Mouse (Mus musculus) stomach, embryonic 14.5 days (tissue): ENCODE measurements around the gene Nup85. TPM values are rescaled to one million over a fixed set of nuclear protein-coding genes. Genes with fewer than 3 reads are reported as not detected.

ENCODE experiments used
- ATAC-seq: fragments of 200-750 bp; cut with Nextera tagmentation; 2 replicates; pipeline ENCODE4 v1.8.0; 2017; ENCODE audit warnings: low read depth, moderate TSS enrichment; ENCODE audit not compliant: insufficient number of reproducible peaks, insufficient read depth, low FRiP score
- H3K27ac ChIP-seq: fragments of 300-500 bp; sonication (generic); 2 replicates; pipeline ENCODE4 v1.5.1; 2014; ENCODE audit warnings: mild to moderate bottlenecking, low read length, moderate library complexity, mixed read lengths
- H3K27me3 ChIP-seq: fragments of 300-500 bp; sonication (generic); 2 replicates; pipeline ENCODE4 v1.6.1; 2014; ENCODE audit warnings: low read length, control low read depth, mixed read lengths; ENCODE audit not compliant: control insufficient read depth, insufficient read depth
- H3K36me3 ChIP-seq: fragments of 300-500 bp; sonication (generic); 2 replicates; pipeline ENCODE4 v1.6.1; 2014; ENCODE audit warnings: mild to moderate bottlenecking, control low read depth, low read length, moderate library complexity, mixed read lengths; ENCODE audit not compliant: control insufficient read depth, insufficient read depth
- H3K4me1 ChIP-seq: fragments of 300-500 bp; sonication (generic); 2 replicates; pipeline ENCODE4 v1.6.1; 2014; ENCODE audit warnings: low read length, control low read depth, mixed read lengths; ENCODE audit not compliant: control insufficient read depth, insufficient read depth
- H3K4me2 ChIP-seq: fragments of 300-500 bp; sonication (generic); replicated peaks from 2 replicates; pipeline ENCODE4 v1.6.1; 2014; ENCODE audit warnings: low read depth, low read length, control low read depth
- H3K4me3 ChIP-seq: fragments of 300-500 bp; sonication (generic); 2 replicates; pipeline ENCODE4 v1.5.1; 2014; ENCODE audit warnings: low read depth, low read length, control low read depth
- H3K9ac ChIP-seq: fragments of 300-500 bp; sonication (generic); replicated peaks from 2 replicates; pipeline ENCODE4 v1.6.1; 2014; ENCODE audit warnings: low read depth, mild to moderate bottlenecking, control low read depth, low read length, moderate library complexity, mixed read lengths
- H3K9me3 ChIP-seq: fragments of 300-500 bp; sonication (generic); 2 replicates; pipeline ENCODE4 v1.6.1; 2016; ENCODE audit warnings: low read depth, low read length, control low read depth; ENCODE audit not compliant: control insufficient read depth
- WGBS: fragments of 180-500 bp; shearing (Covaris S2); extraction: QIAGEN DNeasy Blood & Tissue Kit; methylation state at CpG from one replicate; pipeline ENCODE4 v1.1.7; 2014; 5-methylcytosine and 5-hydroxymethylcytosine counted together
- polyA plus RNA-seq: library from polyadenylated mRNA; unstranded; fragments of >200 nt; fragmentation: Nextera tagmentation; extraction: Ambion mirVana; gene quantifications from 2 replicates; pipeline ENCODE4 v1.2.1, GENCODE M21; 2014

The Nup85 gene
- 162 and 164 TPM in 2 replicates for polyA plus RNA-seq

GRCm38 (mm10) chr11:115564064-115564809, at the start of gene Nup85:
Gene Nup85 (plus strand): TSS chr11:115564434.
- Histone ChIP-seq H3K27ac (peak within 1 kb of the TSS; percentile 82; the same call in 1 of the 2 replicates), H3K4me1 (peaks cover 7% of the 10 kb centered on the region; the same call in 1 of the 2 replicates), H3K9me3 (no peaks in the 10 kb centered on the region), H3K36me3 (peaks cover 30% of the 10 kb centered on the region), H3K4me3 (peak within 1 kb of the TSS; percentile 97), H3K4me2 (peak within 1 kb of the TSS; percentile 61), H3K27me3 (no peaks in the 10 kb centered on the region), H3K9ac (peak within 1 kb of the TSS; percentile 76)
- peak; percentile 93 for ATAC-seq
- WGBS: under 1% methylated on average over 42 of the region's 42 CpGs

GRCm38 (mm10) chr11:115515021-115515420, 49.2 kb upstream of the Nup85 start:
- Histone ChIP-seq H3K9me3 (no peaks in the 10 kb centered on the region), H3K27ac (no peak overlapping the region), H3K4me3 (no peak overlapping the region), H3K27me3 (no peaks in the 10 kb centered on the region), H3K4me1 (peaks cover 30% of the 10 kb centered on the region), H3K4me2 (0 out of 2 replicates have a peak overlapping the region, but pooled peaks have one; percentile 58), H3K9ac (no peak overlapping the region), H3K36me3 (no peaks in the 10 kb centered on the region)
- 66% methylated on average over 6 of the region's 6 CpGs for WGBS
- no peak for ATAC-seq

GRCm38 (mm10) chr11:115516942-115517341, 47.3 kb upstream of the Nup85 start:
- Histone ChIP-seq H3K36me3 (no peaks in the 10 kb centered on the region), H3K27me3 (no peaks in the 10 kb centered on the region), H3K4me2 (no peak overlapping the region), H3K4me1 (peaks cover 12% of the 10 kb centered on the region; the same call in 1 of the 2 replicates), H3K4me3 (no peak overlapping the region), H3K27ac (no peak overlapping the region), H3K9ac (no peak overlapping the region), H3K9me3 (no peaks in the 10 kb centered on the region)
- WGBS: 79% methylated on average over 5 of the region's 5 CpGs
- no peak for ATAC-seq

GRCm38 (mm10) chr11:115518693-115519092, 45.5 kb upstream of the Nup85 start:
- no peak overlapping the region for H3K4me3 ChIP-seq
- no peak overlapping the region for H3K27ac ChIP-seq
- peaks cover 4% of the 10 kb centered on the region for H3K36me3 ChIP-seq
- no peak overlapping the region for H3K4me2 ChIP-seq
- H3K27me3 ChIP-seq: no peaks in the 10 kb centered on the region
- ATAC-seq: no peak
- 56% methylated on average over 9 of the region's 9 CpGs for WGBS
- 0 out of 2 replicates have a peak, but pooled peaks cover 3% of the 10 kb centered on the region for H3K4me1 ChIP-seq
- no peak overlapping the region for H3K9ac ChIP-seq
- no peaks in the 10 kb centered on the region for H3K9me3 ChIP-seq

- Histone ChIP-seq H3K4me3 (no peak overlapping the region), H3K4me2 (no peak overlapping the region), H3K27ac (no peak overlapping the region), H3K36me3 (peaks cover 12% of the 10 kb centered on the region), H3K4me1 (0 out of 2 replicates have a peak, but pooled peaks cover 3% of the 10 kb centered on the region), H3K27me3 (no peaks in the 10 kb centered on the region), H3K9ac (no peak overlapping the region), H3K9me3 (no peaks in the 10 kb centered on the region)
- WGBS: 85% methylated on average over 3 of the region's 3 CpGs
- no peak for ATAC-seq
Observed at GRCm38 (mm10) chr11:115519581-115519980, 44.7 kb upstream of the Nup85 start.

DNA sequence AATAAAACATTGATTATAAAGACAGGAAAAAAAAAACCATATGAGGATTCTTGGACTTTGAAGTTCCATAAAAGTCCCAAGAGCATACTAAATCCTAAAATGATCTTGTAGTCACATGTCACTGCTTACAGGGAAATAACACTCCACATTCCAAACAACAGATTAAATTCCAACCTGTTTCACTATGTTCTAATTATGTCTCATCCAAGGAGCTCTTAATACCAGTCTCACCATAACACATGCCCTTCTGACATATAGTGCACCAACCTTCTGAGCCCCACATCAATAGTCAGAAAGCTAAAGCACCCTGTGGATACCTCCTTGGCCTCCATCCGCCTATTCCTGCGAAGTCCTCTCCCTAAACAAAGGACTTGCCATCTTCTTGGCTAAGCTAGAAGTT, 44.0 kb upstream of the Nup85 start:
- Histone ChIP-seq H3K27ac (no peak overlapping the region), H3K4me2 (no peak overlapping the region), H3K27me3 (no peaks in the 10 kb centered on the region), H3K9me3 (no peaks in the 10 kb centered on the region), H3K36me3 (peaks cover 18% of the 10 kb centered on the region), H3K4me3 (no peak overlapping the region), H3K4me1 (no peaks in the 10 kb centered on the region), H3K9ac (no peak overlapping the region)
- WGBS: 78% methylated on average over 2 of the region's 2 CpGs
- no peak for ATAC-seq

DNA sequence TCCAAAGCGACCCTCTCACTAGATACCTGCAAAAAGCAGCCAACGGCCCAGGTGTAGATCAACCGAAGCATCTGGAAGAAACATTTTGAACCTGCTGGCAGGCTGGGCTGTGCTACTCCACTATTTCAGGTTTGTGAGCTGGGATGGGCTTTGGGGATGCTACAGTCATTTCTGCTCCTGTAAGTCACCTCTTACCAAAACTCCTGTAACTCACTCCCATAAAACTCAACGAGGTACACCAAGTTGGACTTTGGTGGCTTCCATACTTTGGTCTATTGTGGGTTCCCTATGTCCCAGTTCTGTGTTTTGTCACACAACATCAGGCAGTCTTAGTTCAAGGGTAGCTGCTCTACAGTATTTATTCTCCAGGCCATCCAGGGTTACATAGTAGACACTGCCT, 43.2 kb upstream of the Nup85 start:
- H3K36me3 ChIP-seq: peaks cover 21% of the 10 kb centered on the region
- no peaks in the 10 kb centered on the region for H3K4me1 ChIP-seq
- WGBS: 80% methylated on average over 4 of the region's 4 CpGs
- H3K27ac ChIP-seq: no peak overlapping the region
- H3K4me2 ChIP-seq: no peak overlapping the region
- no peak overlapping the region for H3K4me3 ChIP-seq
- no peak for ATAC-seq
- H3K9me3 ChIP-seq: no peaks in the 10 kb centered on the region
- H3K27me3 ChIP-seq: no peaks in the 10 kb centered on the region
- no peak overlapping the region for H3K9ac ChIP-seq

DNA sequence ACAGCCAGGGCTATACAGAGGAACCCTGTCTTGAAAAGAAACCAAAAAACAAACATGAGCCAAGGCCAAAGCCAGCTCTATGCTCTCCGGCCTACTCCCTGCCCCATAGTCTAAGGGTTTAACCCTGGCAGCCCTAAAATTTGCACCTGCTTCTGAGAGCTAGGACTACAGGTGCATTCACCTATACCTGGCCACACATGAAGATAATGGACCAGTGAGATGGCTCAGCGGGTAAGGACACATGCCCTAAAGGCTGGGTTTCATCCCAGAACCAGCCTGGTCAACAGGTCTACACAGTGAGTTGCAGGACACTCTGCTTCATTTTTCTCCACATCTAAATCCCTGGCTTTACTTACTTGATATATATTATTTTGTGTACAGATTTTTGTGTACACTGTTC, 42.0 kb upstream of the Nup85 start:
- peaks cover 32% of the 10 kb centered on the region for H3K36me3 ChIP-seq
- H3K9me3 ChIP-seq: no peaks in the 10 kb centered on the region
- H3K4me2 ChIP-seq: no peak overlapping the region
- ATAC-seq: no peak
- H3K4me3 ChIP-seq: no peak overlapping the region
- no peak overlapping the region for H3K9ac ChIP-seq
- H3K27me3 ChIP-seq: no peaks in the 10 kb centered on the region
- WGBS: 86% methylated on average over 2 of the region's 2 CpGs
- H3K4me1 ChIP-seq: no peaks in the 10 kb centered on the region
- no peak overlapping the region for H3K27ac ChIP-seq
